Mouse (Mus musculus) heart, postnatal 0 days (tissue): Measurements from ENCODE around the gene Nfia. TPM values are rescaled to one million over a fixed set of nuclear protein-coding genes. Genes with fewer than 3 reads are reported as not detected.
A peak's percentile ranks its signal among the peaks of the same experiment; 100 is the strongest.

Source experiments
- ATAC-seq: fragments of 200-750 bp; cut with Nextera tagmentation; 2 replicates; pipeline ENCODE4 v1.8.0; 2017; ENCODE audit warnings: low read depth, moderate number of reproducible peaks, moderate library complexity; ENCODE audit not compliant: insufficient read depth
- DNase-seq: peaks from one replicate; pipeline ENCODE4 v3.0.0-alpha.2; 2016; ENCODE audit warnings: low spot score
- H3K27ac ChIP-seq: fragments of 300-500 bp; sonication (generic); 2 replicates; pipeline ENCODE4 v1.5.1; 2014; ENCODE audit warnings: low read depth, mild to moderate bottlenecking
- H3K27me3 ChIP-seq: fragments of 300-500 bp; sonication (generic); 2 replicates; pipeline ENCODE4 v1.6.1; 2014; ENCODE audit warnings: low read length, mixed read lengths; ENCODE audit not compliant: control insufficient read depth, insufficient read depth
- H3K36me3 ChIP-seq: fragments of 300-500 bp; sonication (generic); replicated peaks from 2 replicates; pipeline ENCODE4 v1.6.1; 2014; ENCODE audit warnings: low read length, mixed read lengths; ENCODE audit not compliant: control insufficient read depth, insufficient read depth
- H3K4me1 ChIP-seq: fragments of 300-500 bp; sonication (generic); 2 replicates; pipeline ENCODE4 v1.6.1; 2014; ENCODE audit warnings: antibody characterized with exemption; ENCODE audit not compliant: control insufficient read depth, insufficient read depth
- H3K4me2 ChIP-seq: fragments of 300-500 bp; sonication (generic); 2 replicates; pipeline ENCODE4 v1.6.1; 2014; ENCODE audit warnings: low read depth, mild to moderate bottlenecking, low read length, moderate library complexity
- H3K4me3 ChIP-seq: fragments of 300-500 bp; sonication (generic); 2 replicates; pipeline ENCODE4 v1.5.1; 2014; ENCODE audit warnings: low read depth, low read length
- H3K9ac ChIP-seq: fragments of 300-500 bp; sonication (generic); replicated peaks from 2 replicates; pipeline ENCODE4 v1.6.1; 2014; ENCODE audit warnings: low read depth, low read length, mixed read lengths
- H3K9me3 ChIP-seq: fragments of 300-500 bp; sonication (generic); replicated peaks from 2 replicates; pipeline ENCODE4 v1.6.1; 2016; ENCODE audit warnings: low read length; ENCODE audit not compliant: control insufficient read depth
- CTCF ChIP-seq: IDR thresholded peaks from 2 replicates; pipeline ENCODE4 v1.5.1; 2016; ENCODE audit warnings: antibody characterized with exemption, control low read depth, low read depth
- EP300 ChIP-seq: IDR thresholded peaks from 2 replicates; pipeline ENCODE4 v1.6.1; 2016; ENCODE audit warnings: antibody characterized with exemption, low read depth
- WGBS: fragments of 180-500 bp; shearing (Covaris S2); extraction: QIAGEN DNeasy Blood & Tissue Kit; methylation state at CpG from one replicate; pipeline ENCODE4 v1.1.7; 2014; 5-methylcytosine and 5-hydroxymethylcytosine counted together
- polyA plus RNA-seq: library from polyadenylated mRNA; unstranded; fragments of >200 nt; fragmentation: Nextera tagmentation; extraction: Ambion mirVana; gene quantifications from 2 replicates; pipeline ENCODE4 v1.2.1, GENCODE M21; 2015
- total RNA-seq: library from RNA; depleted of rRNA; stranded (reverse); fragments of >200 nt; gene quantifications from 2 replicates; pipeline ENCODE4 v1.2.3, GENCODE M21; 2014; ENCODE audit warnings: low replicate concordance

Nfia gene
- total and polyA plus RNA-seq, 2 experiments from 2014 or later = 53.8 to 114 TPM

- H3K36me3 ChIP-seq = no peaks in the 10 kb centered on the region; the same call in 1 of the 2 replicates
- H3K27me3 ChIP-seq = no peaks in the 10 kb centered on the region
- TF ChIP-seq EP300 (no peak), CTCF (no peak)
- DNase-seq (no peak), ATAC-seq (no peak)
- H3K4me3 ChIP-seq = no peak overlapping the region
- no peak overlapping the region for H3K4me2 ChIP-seq
- H3K4me1 ChIP-seq = peaks cover 17% of the 10 kb centered on the region
- no peak overlapping the region for H3K9ac ChIP-seq
- no peaks in the 10 kb centered on the region for H3K9me3 ChIP-seq
- no peak overlapping the region for H3K27ac ChIP-seq
- WGBS = 81% methylated on average over 7 of the region's 7 CpGs
These were observed 190.3 kb downstream of the Nfia start for GRCm38 (mm10) chr4:97962856-97963255.

- Histone ChIP-seq H3K9me3 (no peaks in the 10 kb centered on the region), H3K36me3 (no peaks in the 10 kb centered on the region; the same call in 1 of the 2 replicates), H3K9ac (no peak overlapping the region), H3K4me3 (no peak overlapping the region), H3K4me1 (peaks cover 24% of the 10 kb centered on the region), H3K27me3 (no peaks in the 10 kb centered on the region), H3K4me2 (no peak overlapping the region), H3K27ac (no peak overlapping the region)
- ATAC-seq = no peak
- WGBS = 29% methylated on average over 1 of the region's 1 CpGs
- TF ChIP-seq CTCF (no peak), EP300 (no peak)
- DNase-seq = no peak
These were observed 191.4 kb downstream of the Nfia start for GRCm38 (mm10) chr4:97963951-97964350.

GRCm38 (mm10) chr4:97968786-97969348, 196.3 kb downstream of the Nfia start:
- H3K27me3 ChIP-seq = no peaks in the 10 kb centered on the region
- no peak overlapping the region for H3K27ac ChIP-seq
- H3K36me3 ChIP-seq = no peaks in the 10 kb centered on the region
- no peak overlapping the region for H3K4me2 ChIP-seq
- no peak for DNase-seq
- H3K4me3 ChIP-seq = no peak overlapping the region
- H3K9me3 ChIP-seq = no peaks in the 10 kb centered on the region
- H3K4me1 ChIP-seq = peaks cover 15% of the 10 kb centered on the region
- no peak for TF ChIP-seq EP300
- no peak for TF ChIP-seq CTCF
- no peak for ATAC-seq
- H3K9ac ChIP-seq = no peak overlapping the region
- 84% methylated on average over 7 of the region's 7 CpGs for WGBS

- no peak for ATAC-seq
- Histone ChIP-seq H3K9me3 (no peaks in the 10 kb centered on the region), H3K4me1 (0 out of 2 replicates have a peak, but pooled peaks cover 6% of the 10 kb centered on the region), H3K9ac (no peak overlapping the region), H3K36me3 (no peaks in the 10 kb centered on the region), H3K4me3 (no peak overlapping the region), H3K4me2 (no peak overlapping the region), H3K27me3 (no peaks in the 10 kb centered on the region), H3K27ac (peak overlapping the region; percentile 55; the same call in 1 of the 2 replicates)
- WGBS = 99% methylated on average over 2 of the region's 2 CpGs
- TF ChIP-seq EP300 = no peak
- no peak for TF ChIP-seq CTCF
- no peak for DNase-seq
These were observed 200.5 kb downstream of the Nfia start for GRCm38 (mm10) chr4:97973064-97973463.

GRCm38 (mm10) chr4:97974037-97974436, 201.5 kb downstream of the Nfia start:
- Histone ChIP-seq H3K9me3 (no peaks in the 10 kb centered on the region), H3K36me3 (no peaks in the 10 kb centered on the region), H3K4me2 (no peak overlapping the region), H3K27me3 (no peaks in the 10 kb centered on the region), H3K4me3 (no peak overlapping the region), H3K9ac (no peak overlapping the region), H3K27ac (peak overlapping the region; percentile 53), H3K4me1 (0 out of 2 replicates have a peak, but pooled peaks cover 3% of the 10 kb centered on the region)
- ATAC-seq (no peak), DNase-seq (peak; percentile 67)
- WGBS = 49% methylated on average over 6 of the region's 6 CpGs
- TF ChIP-seq EP300 (0 out of 2 replicates have a peak, but pooled peaks have one; percentile 32), CTCF (no peak)

GRCm38 (mm10) chr4:97976891-97977290, 204.4 kb downstream of the Nfia start:
- H3K4me3 ChIP-seq = no peak overlapping the region
- H3K9me3 ChIP-seq = no peaks in the 10 kb centered on the region
- no peak overlapping the region for H3K4me2 ChIP-seq
- no peak for DNase-seq
- no peak for TF ChIP-seq EP300
- TF ChIP-seq CTCF = no peak
- H3K27ac ChIP-seq = no peak overlapping the region
- H3K9ac ChIP-seq = no peak overlapping the region
- no peaks in the 10 kb centered on the region for H3K36me3 ChIP-seq
- H3K27me3 ChIP-seq = no peaks in the 10 kb centered on the region
- 57% methylated on average over 5 of the region's 5 CpGs for WGBS
- H3K4me1 ChIP-seq = 0 out of 2 replicates have a peak, but pooled peaks cover 3% of the 10 kb centered on the region
- no peak for ATAC-seq
